37 mouse cellular contexts compared by ENCODE assay signal in genomic region chr1:131698770-131699169, GRCm38 (mm10). TPM values are rescaled to one million over a fixed set of nuclear protein-coding genes. Genes with fewer than 3 reads are reported as not detected.
"Had no signal": no experiment of that assay in that cellular context is flagged by ENCODE, and none has a peak within 500 bp of the region (broad histone marks: within the 10 kb centered on the region; RNA-seq: fewer than 3 reads in every experiment).

No protein-coding gene starts in this region.

- H3K4me2 ChIP-seq: heart, embryonic 11.5 days; heart, embryonic 12.5 days; heart, embryonic 13.5 days; heart, embryonic 15.5 days; hindbrain, embryonic 12.5 days; hindbrain, embryonic 13.5 days; hindbrain, embryonic 14.5 days; hindbrain, embryonic 15.5 days; intestine, embryonic 15.5 days; kidney, embryonic 15.5 days had no signal

- H3K9ac ChIP-seq: heart, embryonic 12.5 days; heart, embryonic 13.5 days; heart, embryonic 15.5 days; hindbrain, embryonic 12.5 days; hindbrain, embryonic 13.5 days; hindbrain, embryonic 14.5 days; hindbrain, embryonic 15.5 days; intestine, embryonic 15.5 days; kidney, embryonic 15.5 days had no signal

- H3K4me3 ChIP-seq: heart, embryonic 10.5 days; heart, embryonic 12.5 days; heart, embryonic 13.5 days; heart, embryonic 15.5 days; hindbrain, embryonic 10.5 days; hindbrain, embryonic 12.5 days; hindbrain, embryonic 13.5 days; hindbrain, embryonic 15.5 days; intestine, embryonic 15.5 days; kidney, embryonic 15.5 days; layer of hippocampus, adult 2 months had no signal

- H3K27me3 ChIP-seq: heart, embryonic 12.5 days; heart, embryonic 13.5 days; heart, embryonic 15.5 days; hindbrain, embryonic 12.5 days; hindbrain, embryonic 13.5 days; hindbrain, embryonic 15.5 days; intestine, embryonic 15.5 days; kidney, embryonic 15.5 days had no signal

- H3K27ac ChIP-seq: heart, embryonic 10.5 days; heart, embryonic 13.5 days; heart, embryonic 15.5 days; hindbrain, embryonic 10.5 days; hindbrain, embryonic 12.5 days; hindbrain, embryonic 13.5 days; hindbrain, embryonic 14.5 days; hindbrain, embryonic 15.5 days; hindbrain, postnatal 0 days; intestine, embryonic 15.5 days; kidney, embryonic 15.5 days; kidney, postnatal 0 days; layer of hippocampus, adult 2 months had no signal

- ATAC-seq: hindbrain, embryonic 16.5 days; hindbrain, postnatal 0 days; inflammation-experienced regulatory T-cells, adult 6 months; intestine, embryonic 15.5 days; intestine, embryonic 16.5 days; intestine, postnatal 0 days had no signal

- H3K4me1 ChIP-seq: hindbrain, embryonic 12.5 days; hindbrain, embryonic 13.5 days; hindbrain, embryonic 15.5 days; intestine, embryonic 15.5 days; kidney, embryonic 15.5 days had no signal

- H3K36me3 ChIP-seq: heart, embryonic 10.5 days; heart, embryonic 12.5 days; heart, embryonic 13.5 days; heart, embryonic 15.5 days; hindbrain, embryonic 10.5 days; hindbrain, embryonic 12.5 days; hindbrain, embryonic 13.5 days; hindbrain, embryonic 15.5 days; intestine, embryonic 15.5 days; kidney, embryonic 15.5 days had no signal

- H3K9me3 ChIP-seq: heart, embryonic 10.5 days; heart, embryonic 12.5 days; heart, embryonic 13.5 days; heart, embryonic 15.5 days; hindbrain, embryonic 10.5 days; hindbrain, embryonic 12.5 days; hindbrain, embryonic 13.5 days; hindbrain, embryonic 15.5 days; intestine, embryonic 15.5 days; kidney, embryonic 15.5 days had no signal

- DNase-seq: heart, postnatal 10 days; heart, postnatal 14 days; heart, postnatal 36 days; heart, postnatal 4 days; kidney, adult 11 months; kidney, adult 18-20 months; kidney, adult 2 months; kidney, adult 8-10 months; kidney, adult 9 months; kidney, postnatal 10 days; kidney, postnatal 14 days; kidney, postnatal 25 days; kidney, postnatal 36 days; kidney, postnatal 4 days; layer of hippocampus, adult 9-11 months; layer of hippocampus, postnatal 36 days had no signal

RNA-seq across cellular contexts. Expression of gene Slc26a9, which starts 45.1 kb away (rescaled TPM):
- total RNA-seq: heart, postnatal 10 days; heart, postnatal 14 days; heart, postnatal 25 days; heart, postnatal 36 days; hematopoietic stem cell, adult 5-6 weeks had no signal
- polyA plus RNA-seq: heart, embryonic 11.5 days; inflammation-experienced regulatory T-cells, adult 6 months; kidney, adult 2 months had no signal
